Comparison of ENCODE assay signal across 8 mouse cellular contexts in the genomic region with DNA sequence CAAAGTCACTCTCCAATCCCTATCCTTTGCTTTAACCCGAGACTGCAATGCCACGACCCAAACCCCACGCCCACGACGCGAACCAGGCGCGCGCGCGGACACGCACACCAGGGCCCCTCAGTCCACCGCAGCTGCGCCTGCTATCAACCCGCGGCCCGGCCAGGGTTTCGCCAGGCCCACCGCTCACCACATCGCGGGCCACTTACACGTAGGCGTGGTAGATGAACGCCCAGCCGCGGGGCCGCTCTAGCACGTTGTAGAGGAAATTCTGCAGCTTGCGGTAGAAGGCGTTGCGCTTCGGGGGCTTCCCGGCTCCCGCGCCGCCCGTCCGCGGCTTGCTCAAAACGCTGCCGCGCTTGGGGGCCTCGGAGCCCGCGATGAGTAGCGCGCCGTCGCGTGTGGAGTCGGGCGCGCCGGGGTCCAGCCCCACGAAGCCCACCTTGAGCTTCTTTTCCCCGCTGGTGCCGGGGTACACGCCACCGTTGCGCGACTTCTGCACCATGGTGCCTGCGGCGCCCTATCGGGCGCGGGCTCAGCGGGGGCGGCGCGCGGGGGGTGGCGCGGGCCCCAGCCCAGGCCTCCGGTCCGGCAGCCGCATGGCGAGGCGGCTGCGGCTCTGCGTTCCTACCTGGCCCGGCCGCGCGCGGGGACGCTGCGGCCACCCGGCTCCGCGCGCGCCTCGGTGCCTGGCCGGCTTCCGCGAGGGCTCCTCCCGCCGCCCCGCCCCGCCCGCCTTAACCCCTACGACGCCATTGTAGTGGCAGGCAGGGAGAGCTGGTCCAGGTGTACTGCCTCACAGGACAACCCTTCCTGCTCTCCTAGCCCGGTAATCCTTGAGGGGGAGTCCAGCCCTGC. TPM values are rescaled to one million over a fixed set of nuclear protein-coding genes. Genes with fewer than 3 reads are reported as not detected.
DNase-seq lines count a peak whose midpoint lies in the region; ATAC-seq and TF ChIP-seq lines count a peak whose summit lies in the region.

A gene (minus strand): TSS at position 710 of the 855 bp plus-strand sequence.

- no peaks in the 10 kb centered on the region for H3K36me3 ChIP-seq in heart, embryonic 16.5 days (ENCODE audit: control insufficient read depth, insufficient read depth)
- H3K36me3 ChIP-seq in forebrain, embryonic 13.5 days (ENCODE audit: poor library complexity, severe bottlenecking) = no peaks in the 10 kb centered on the region
- H3K36me3 ChIP-seq in limb, embryonic 12.5 days = no peaks in the 10 kb centered on the region
- no peaks in the 10 kb centered on the region for H3K36me3 ChIP-seq in stomach, embryonic 16.5 days (ENCODE audit: control insufficient read depth, insufficient read depth, low read length)

- no peak for TF ChIP-seq CTCF in brain, embryonic 14.5 days (IDR thresholded peaks at IDR 0.05; ENCODE audit: borderline replicate concordance, extremely low read depth, insufficient read depth, insufficient read length)

- under 1% methylated on average over 104 of the region's 104 CpGs for WGBS in heart, embryonic 16.5 days
- under 1% methylated on average over 104 of the region's 104 CpGs for WGBS in forebrain, embryonic 13.5 days
- WGBS in limb, embryonic 12.5 days = under 1% methylated on average over 103 of the region's 104 CpGs
- WGBS in stomach, embryonic 16.5 days = under 1% methylated on average over 104 of the region's 104 CpGs

- ATAC-seq in heart, embryonic 16.5 days (replicated peaks; ENCODE audit: extremely low read depth, insufficient read depth, low FRiP score) = no peak
- ATAC-seq in forebrain, embryonic 13.5 days = peak; percentile 75
- ATAC-seq in limb, embryonic 12.5 days (ENCODE audit: insufficient number of reproducible peaks, insufficient read depth, low FRiP score, low TSS enrichment, low read depth) = no peak
- peak; percentile 33; the same call in 1 of the 2 replicates for ATAC-seq in stomach, embryonic 16.5 days (ENCODE audit: insufficient read depth, low FRiP score)

- H3K27me3 ChIP-seq in heart, embryonic 16.5 days (ENCODE audit: control insufficient read depth, insufficient read depth, low read length) = peaks cover 65% of the 10 kb centered on the region
- H3K27me3 ChIP-seq in forebrain, embryonic 13.5 days = peaks cover 55% of the 10 kb centered on the region
- H3K27me3 ChIP-seq in limb, embryonic 12.5 days = peaks cover 89% of the 10 kb centered on the region
- peaks cover 47% of the 10 kb centered on the region for H3K27me3 ChIP-seq in stomach, embryonic 16.5 days (ENCODE audit: control insufficient read depth, insufficient read depth, low read length)

- no peaks in the 10 kb centered on the region for H3K4me1 ChIP-seq in heart, embryonic 16.5 days (ENCODE audit: control insufficient read depth, insufficient read depth, low read length)
- H3K4me1 ChIP-seq in forebrain, embryonic 13.5 days = peaks cover 37% of the 10 kb centered on the region
- H3K4me1 ChIP-seq in limb, embryonic 12.5 days (replicated peaks) = peaks cover 10% of the 10 kb centered on the region
- no peaks in the 10 kb centered on the region; the same call in 1 of the 2 replicates for H3K4me1 ChIP-seq in stomach, embryonic 16.5 days (ENCODE audit: control insufficient read depth, insufficient read depth, low read length)

- peak; percentile 65 for TF ChIP-seq POLR2A in brain, embryonic 14.5 days (IDR thresholded peaks at IDR 0.05; ENCODE audit: borderline replicate concordance, extremely low read depth, insufficient read depth, insufficient read length, poor library complexity, severe bottlenecking)

- no peak within 1 kb of the TSS for H3K9ac ChIP-seq in heart, embryonic 16.5 days (ENCODE audit: low read length)
- H3K9ac ChIP-seq in forebrain, embryonic 13.5 days = peak within 1 kb of the TSS; percentile 79
- H3K9ac ChIP-seq in limb, embryonic 12.5 days (replicated peaks) = no peak within 1 kb of the TSS
- H3K9ac ChIP-seq in stomach, embryonic 16.5 days (ENCODE audit: low read length) = no peak within 1 kb of the TSS

- peak within 1 kb of the TSS; percentile 62 for H3K4me2 ChIP-seq in heart, embryonic 16.5 days (ENCODE audit: low read depth, low read length)
- H3K4me2 ChIP-seq in forebrain, embryonic 13.5 days = peak within 1 kb of the TSS; percentile 85
- H3K4me2 ChIP-seq in limb, embryonic 12.5 days = peak within 1 kb of the TSS; percentile 86
- peak within 1 kb of the TSS; percentile 64 for H3K4me2 ChIP-seq in stomach, embryonic 16.5 days (ENCODE audit: low read depth, low read length)

- peak within 1 kb of the TSS; percentile 48 for H3K4me3 ChIP-seq in heart, embryonic 16.5 days (ENCODE audit: low read length)
- H3K4me3 ChIP-seq in forebrain, embryonic 13.5 days = peak within 1 kb of the TSS; percentile 63
- peak within 1 kb of the TSS; percentile 55 for H3K4me3 ChIP-seq in limb, embryonic 12.5 days (replicated peaks)
- H3K4me3 ChIP-seq in stomach, embryonic 16.5 days (replicated peaks; ENCODE audit: low read length) = peak within 1 kb of the TSS; percentile 46

- no peak within 1 kb of the TSS for H3K27ac ChIP-seq in heart, embryonic 16.5 days (ENCODE audit: low read length)
- peak within 1 kb of the TSS; percentile 94 for H3K27ac ChIP-seq in forebrain, embryonic 13.5 days
- H3K27ac ChIP-seq in limb, embryonic 12.5 days = no peak within 1 kb of the TSS
- H3K27ac ChIP-seq in stomach, embryonic 16.5 days (ENCODE audit: low read length) = no peak within 1 kb of the TSS

- H3K9me3 ChIP-seq in heart, embryonic 16.5 days (replicated peaks; ENCODE audit: control insufficient read depth, low read length) = no peaks in the 10 kb centered on the region
- H3K9me3 ChIP-seq in forebrain, embryonic 13.5 days (replicated peaks) = no peaks in the 10 kb centered on the region
- H3K9me3 ChIP-seq in limb, embryonic 12.5 days = no peaks in the 10 kb centered on the region
- H3K9me3 ChIP-seq in stomach, embryonic 16.5 days (replicated peaks; ENCODE audit: control insufficient read depth, low read length) = no peaks in the 10 kb centered on the region

- no peak for DNase-seq in heart, postnatal 4 days
- peak; percentile 77 for DNase-seq in brain, embryonic 14.5 days (ENCODE audit: low read depth)
- no peak for DNase-seq in ovary, postnatal 36 days (ENCODE audit: low spot score)
- DNase-seq in spleen, adult 18-20 months = no peak

RNA-seq across cellular contexts. Expression of the gene that starts here (rescaled TPM):
- polyA plus RNA-seq in heart, embryonic 16.5 days (2015; fragmentation: Nextera tagmentation; extraction: Ambion mirVana) = 0.07 and 0.11 TPM in 2 replicates
- under 1 TPM in 1 of 2 experiments, not detected in 1; 0.29 TPM for total RNA-seq in heart, postnatal 4 days (2021)
- 64.8 and 105 TPM in 2 replicates for polyA plus RNA-seq in brain, embryonic 14.5 days (2012; rRNA removed)
- 28.1 and 31.8 TPM in 2 replicates for polyA plus RNA-seq in forebrain, embryonic 13.5 days (2015; fragmentation: Nextera tagmentation; extraction: Ambion mirVana)
- polyA plus RNA-seq in limb, embryonic 12.5 days (2016; fragmentation: Nextera tagmentation; extraction: Ambion mirVana) = 0.26 and 0.46 TPM in 2 replicates
- 1.1 TPM in 2 replicates for polyA plus RNA-seq in stomach, embryonic 16.5 days (2015; fragmentation: Nextera tagmentation; extraction: Ambion mirVana)

Comparison
In these comparisons a context has a peak if more than half of its experiments do, and no peak if none do; other contexts are left out.
1. RNA of the gene that starts here (polyA plus RNA-seq): 64.8 to 105 TPM in brain, embryonic 14.5 days and 28.1 to 31.8 TPM in forebrain, embryonic 13.5 days; 1.1 TPM in stomach, embryonic 16.5 days, 0.26 to 0.46 TPM in limb, embryonic 12.5 days and 0.07 to 0.11 TPM in heart, embryonic 16.5 days; every median in the first group is over 10 times any median in the second.
2. ATAC-seq: peak in forebrain, embryonic 13.5 days (single experiment) and stomach, embryonic 16.5 days (single experiment); none in heart, embryonic 16.5 days (single experiment) and limb, embryonic 12.5 days (single experiment).
3. Peak in every context shown above with its lines, with median percentiles within 50 percentile points of each other: H3K4me2 ChIP-seq and H3K4me3 ChIP-seq.